Mouse (Mus musculus) urinary bladder, postnatal 0 days (tissue): ENCODE data around the gene Tacstd2. TPM values are rescaled to one million over a fixed set of nuclear protein-coding genes. Genes with fewer than 3 reads are reported as not detected.

Source experiments
- polyA plus RNA-seq: library from polyadenylated mRNA; unstranded; fragments of >200 nt; fragmentation: Nextera tagmentation; extraction: Ambion mirVana; gene quantifications from 2 replicates; pipeline ENCODE4 v1.2.1, GENCODE M21; 2015

Gene Tacstd2
- polyA plus RNA-seq: 191 and 218 TPM in 2 replicates

DNA sequence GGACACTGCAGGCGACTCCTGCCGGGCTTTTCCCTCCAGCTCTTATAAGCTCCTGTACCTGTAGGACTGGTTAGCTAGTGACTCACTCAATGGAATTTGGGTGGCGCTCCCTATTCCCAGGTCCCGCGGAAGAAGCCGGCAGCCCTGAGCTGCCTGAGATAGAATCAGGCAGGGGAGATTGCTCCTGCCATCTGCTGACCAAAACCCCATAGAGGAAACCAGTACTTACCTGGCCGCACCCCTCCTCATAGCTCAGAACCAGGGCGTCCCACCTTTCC lies at the start of gene Tacstd2:
Tacstd2 (minus strand) TSS at position 20 of the 278 bp plus-strand sequence.

GRCm38 (mm10) chr6:67491755-67492154 lies 43.8 kb downstream of the Tacstd2 start, which contains the start of gene Il23r:
Gene Il23r, minus strand, starts transcription at chr6:67491855.

Other genes starting within 250 kb of the Tacstd2 start
- 0.08 TPM in 1 of 2 replicates, not detected in the other for gene Il12rb2, start 159.6 kb downstream of the Tacstd2 start, polyA plus RNA-seq
- 0.06 TPM in 2 replicates for gene Il23r, start 43.9 kb downstream of the Tacstd2 start, polyA plus RNA-seq